Mouse (Mus musculus): Measurements from ENCODE around the gene Adora3. TPM values are rescaled to one million over a fixed set of nuclear protein-coding genes. Genes with fewer than 3 reads are reported as not detected.

Adora3 gene
- polyA plus RNA-seq, 1 experiment from 2014 or later, result 3.0 TPM

DNA sequence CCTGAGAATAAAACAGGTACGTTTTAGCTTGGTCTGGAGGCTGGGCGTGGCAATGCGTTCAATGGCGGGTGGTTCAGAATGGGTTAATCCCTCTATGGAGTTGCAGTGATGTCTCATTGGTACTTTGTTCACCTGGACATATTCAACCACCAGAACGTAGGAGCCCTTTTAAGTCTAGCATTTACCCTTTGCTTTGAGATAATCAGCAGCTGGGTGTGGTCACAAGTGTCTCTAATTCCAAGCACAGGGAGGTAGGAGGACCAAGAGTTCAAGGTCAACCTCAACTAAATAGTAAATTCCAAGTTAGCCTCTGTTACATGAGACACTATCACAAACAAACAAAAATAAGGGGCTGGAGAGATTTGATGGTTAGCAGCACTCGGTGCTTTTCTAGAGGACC is 58.1 kb downstream of the Adora3 start:
- DNase-seq (ENCODE audit: low spot score) (no peak), ATAC-seq (ENCODE audit: low read depth) (no peak)
- 86% methylated on average over 6 of the region's 6 CpGs for WGBS
- Histone ChIP-seq H3K27ac (replicated peaks; ENCODE audit: low read depth, low read length) (no peak overlapping the region), H3K4me2 (ENCODE audit: low read depth, low read length) (no peak overlapping the region), H3K4me3 (ENCODE audit: low read depth, low read length) (no peak overlapping the region), H3K27me3 (replicated peaks; ENCODE audit: control insufficient read depth, insufficient read depth, low read length) (no peaks in the 10 kb centered on the region), H3K4me1 (ENCODE audit: control insufficient read depth, insufficient read depth, low read length) (no peaks in the 10 kb centered on the region), H3K9me3 (ENCODE audit: control insufficient read depth, low read length) (no peaks in the 10 kb centered on the region), H3K9ac (ENCODE audit: low read depth, low read length) (no peak overlapping the region), H3K36me3 (ENCODE audit: control insufficient read depth, insufficient read depth, low read length) (no peaks in the 10 kb centered on the region)

- Histone ChIP-seq H3K27me3 (replicated peaks; ENCODE audit: control insufficient read depth, insufficient read depth, low read length) (no peaks in the 10 kb centered on the region), H3K27ac (replicated peaks; ENCODE audit: low read depth, low read length) (no peak overlapping the region), H3K4me3 (ENCODE audit: low read depth, low read length) (no peak overlapping the region), H3K36me3 (ENCODE audit: control insufficient read depth, insufficient read depth, low read length) (no peaks in the 10 kb centered on the region), H3K4me1 (ENCODE audit: control insufficient read depth, insufficient read depth, low read length) (no peaks in the 10 kb centered on the region), H3K4me2 (ENCODE audit: low read depth, low read length) (no peak overlapping the region), H3K9me3 (ENCODE audit: control insufficient read depth, low read length) (no peaks in the 10 kb centered on the region), H3K9ac (ENCODE audit: low read depth, low read length) (no peak overlapping the region)
- DNase-seq (ENCODE audit: low spot score) (no peak), ATAC-seq (ENCODE audit: low read depth) (no peak)
- 84% methylated on average over 7 of the region's 7 CpGs for WGBS
Measured at GRCm38 (mm10) chr3:105929821-105930220, 59.2 kb downstream of the Adora3 start.

DNA sequence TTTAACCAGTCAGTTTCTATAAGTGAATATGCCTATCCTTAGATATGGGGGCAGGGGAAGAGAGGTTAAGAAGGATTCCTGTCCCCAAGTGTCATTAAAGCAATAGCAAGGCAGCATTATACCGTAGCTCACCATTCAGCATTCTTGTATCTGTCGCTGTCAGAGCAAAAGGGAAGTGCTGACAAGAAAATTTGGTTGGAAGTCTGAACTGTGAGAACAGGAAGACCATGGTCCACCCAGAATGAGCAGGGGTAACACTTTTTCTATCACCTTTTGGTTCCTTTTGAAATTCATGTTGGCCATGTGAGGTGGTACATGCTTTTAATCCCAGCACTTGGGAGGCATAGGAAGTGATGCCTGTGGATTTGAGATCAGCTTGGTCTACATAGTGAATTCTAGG is 60.4 kb downstream of the Adora3 start:
- 80% methylated on average over 2 of the region's 2 CpGs for WGBS
- no peak overlapping the region for H3K4me3 ChIP-seq (ENCODE audit: low read depth, low read length)

GRCm38 (mm10) chr3:105932240-105933071 is 61.8 kb downstream of the Adora3 start, which contains the start of gene I830077J02Rik:
I830077J02Rik (minus strand) TSS chr3:105932664.
- no peaks in the 10 kb centered on the region for H3K27me3 ChIP-seq (replicated peaks; ENCODE audit: control insufficient read depth, insufficient read depth, low read length)

More for the DNA sequence above, 60.4 kb downstream of the Adora3 start:
- H3K36me3 ChIP-seq (ENCODE audit: control insufficient read depth, insufficient read depth, low read length), result no peaks in the 10 kb centered on the region
- no peaks in the 10 kb centered on the region for H3K9me3 ChIP-seq (ENCODE audit: control insufficient read depth, low read length)
- no peaks in the 10 kb centered on the region for H3K27me3 ChIP-seq (replicated peaks; ENCODE audit: control insufficient read depth, insufficient read depth, low read length)
- no peak overlapping the region for H3K9ac ChIP-seq (ENCODE audit: low read depth, low read length)
- H3K4me1 ChIP-seq (ENCODE audit: control insufficient read depth, insufficient read depth, low read length), result no peaks in the 10 kb centered on the region
- no peak overlapping the region for H3K27ac ChIP-seq (replicated peaks; ENCODE audit: low read depth, low read length)
- no peak for ATAC-seq (ENCODE audit: low read depth)
- no peak overlapping the region for H3K4me2 ChIP-seq (ENCODE audit: low read depth, low read length)
- no peak for DNase-seq (ENCODE audit: low spot score)

GRCm38 (mm10) chr3:105933926-105934325 is 63.3 kb downstream of the Adora3 start:
- no peak for DNase-seq (ENCODE audit: low spot score)
- no peak overlapping the region for H3K4me3 ChIP-seq (ENCODE audit: low read depth, low read length)
- H3K9me3 ChIP-seq (ENCODE audit: control insufficient read depth, low read length), result no peaks in the 10 kb centered on the region
- no peak overlapping the region for H3K9ac ChIP-seq (ENCODE audit: low read depth, low read length)
- H3K4me2 ChIP-seq (ENCODE audit: low read depth, low read length), result no peak overlapping the region
- H3K27ac ChIP-seq (replicated peaks; ENCODE audit: low read depth, low read length), result no peak overlapping the region
- H3K27me3 ChIP-seq (replicated peaks; ENCODE audit: control insufficient read depth, insufficient read depth, low read length), result no peaks in the 10 kb centered on the region
- ATAC-seq (ENCODE audit: low read depth), result no peak
- no peaks in the 10 kb centered on the region for H3K36me3 ChIP-seq (ENCODE audit: control insufficient read depth, insufficient read depth, low read length)
- 94% methylated on average over 6 of the region's 6 CpGs for WGBS
- H3K4me1 ChIP-seq (ENCODE audit: control insufficient read depth, insufficient read depth, low read length), result no peaks in the 10 kb centered on the region

More at GRCm38 (mm10) chr3:105932240-105933071, 61.8 kb downstream of the Adora3 start, which contains the start of gene I830077J02Rik:
- no peak for ATAC-seq (ENCODE audit: low read depth)
- Histone ChIP-seq H3K4me2 (ENCODE audit: low read depth, low read length) (no peak within 1 kb of the TSS), H3K4me1 (ENCODE audit: control insufficient read depth, insufficient read depth, low read length) (no peaks in the 10 kb centered on the region), H3K9ac (ENCODE audit: low read depth, low read length) (no peak within 1 kb of the TSS), H3K27ac (replicated peaks; ENCODE audit: low read depth, low read length) (no peak within 1 kb of the TSS), H3K4me3 (ENCODE audit: low read depth, low read length) (no peak within 1 kb of the TSS), H3K9me3 (ENCODE audit: control insufficient read depth, low read length) (no peaks in the 10 kb centered on the region), H3K36me3 (ENCODE audit: control insufficient read depth, insufficient read depth, low read length) (no peaks in the 10 kb centered on the region)
- no peak for DNase-seq (ENCODE audit: low spot score)
- WGBS, result 80% methylated on average over 8 of the region's 8 CpGs

DNA sequence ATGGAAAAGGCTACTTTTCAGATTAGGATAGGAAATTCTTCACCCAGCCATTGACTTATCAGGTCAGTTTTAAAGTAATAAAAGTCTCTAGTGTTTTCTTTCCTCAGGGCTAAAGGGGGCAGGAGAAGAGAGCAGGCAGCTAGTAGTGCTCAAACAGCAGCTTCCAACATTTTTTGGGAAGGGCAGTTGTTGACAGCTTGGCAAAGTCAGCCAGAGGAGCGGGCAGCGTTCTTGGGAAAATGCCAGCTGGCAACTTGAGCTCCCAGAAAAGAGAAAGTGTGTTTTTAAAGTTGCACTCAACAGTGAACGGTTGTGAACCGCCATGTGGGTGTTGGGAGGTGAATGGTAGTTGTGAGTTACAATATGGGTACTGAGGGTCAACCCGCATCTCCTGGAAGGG is 64.4 kb downstream of the Adora3 start:
- Histone ChIP-seq H3K36me3 (ENCODE audit: control insufficient read depth, insufficient read depth, low read length) (0 out of 2 replicates have a peak, but pooled peaks cover under 1% of the 10 kb centered on the region), H3K27ac (replicated peaks; ENCODE audit: low read depth, low read length) (no peak overlapping the region), H3K4me1 (ENCODE audit: control insufficient read depth, insufficient read depth, low read length) (no peaks in the 10 kb centered on the region), H3K4me2 (ENCODE audit: low read depth, low read length) (no peak overlapping the region), H3K27me3 (replicated peaks; ENCODE audit: control insufficient read depth, insufficient read depth, low read length) (no peaks in the 10 kb centered on the region), H3K9me3 (ENCODE audit: control insufficient read depth, low read length) (no peaks in the 10 kb centered on the region), H3K4me3 (ENCODE audit: low read depth, low read length) (no peak overlapping the region), H3K9ac (ENCODE audit: low read depth, low read length) (no peak overlapping the region)
- ATAC-seq (ENCODE audit: low read depth) (no peak), DNase-seq (ENCODE audit: low spot score) (peak; percentile 50)
- WGBS, result 74% methylated on average over 5 of the region's 5 CpGs

- H3K27ac ChIP-seq (replicated peaks; ENCODE audit: low read depth, low read length), result no peak overlapping the region
- no peaks in the 10 kb centered on the region for H3K27me3 ChIP-seq (replicated peaks; ENCODE audit: control insufficient read depth, insufficient read depth, low read length)
- peaks cover 11% of the 10 kb centered on the region for H3K36me3 ChIP-seq (ENCODE audit: control insufficient read depth, insufficient read depth, low read length)
- 83% methylated on average over 4 of the region's 4 CpGs for WGBS
- no peak overlapping the region for H3K9ac ChIP-seq (ENCODE audit: low read depth, low read length)
- ATAC-seq (ENCODE audit: low read depth), result no peak
- H3K9me3 ChIP-seq (ENCODE audit: control insufficient read depth, low read length), result no peaks in the 10 kb centered on the region
- H3K4me2 ChIP-seq (ENCODE audit: low read depth, low read length), result no peak overlapping the region
- H3K4me1 ChIP-seq (ENCODE audit: control insufficient read depth, insufficient read depth, low read length), result no peaks in the 10 kb centered on the region
- no peak for DNase-seq (ENCODE audit: low spot score)
- H3K4me3 ChIP-seq (ENCODE audit: low read depth, low read length), result no peak overlapping the region
Measured at GRCm38 (mm10) chr3:105936111-105936510, 65.5 kb downstream of the Adora3 start.

DNA sequence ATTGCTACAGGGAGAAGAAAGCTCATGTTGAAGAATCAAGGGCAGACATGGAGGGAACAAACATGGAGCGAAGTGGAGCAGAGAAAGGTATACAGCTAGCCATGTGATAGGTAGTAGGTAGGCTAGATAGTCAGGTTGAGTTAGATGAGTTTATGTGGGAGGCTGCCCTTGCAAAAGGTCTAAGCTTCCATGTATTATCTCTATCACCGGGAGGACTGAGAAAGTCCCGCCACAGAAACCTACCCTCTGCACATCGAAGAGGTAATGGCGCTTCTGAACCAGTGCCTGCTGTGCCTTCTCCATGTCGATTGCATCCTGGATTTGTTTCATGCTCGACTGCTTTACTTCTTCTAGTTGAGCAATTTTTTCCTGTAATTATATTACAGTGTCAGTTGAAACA is 80.7 kb downstream of the Adora3 start:
- Histone ChIP-seq H3K4me1 (ENCODE audit: control insufficient read depth, insufficient read depth, low read length) (no peaks in the 10 kb centered on the region), H3K27ac (replicated peaks; ENCODE audit: low read depth, low read length) (no peak overlapping the region), H3K4me3 (ENCODE audit: low read depth, low read length) (no peak overlapping the region), H3K9ac (ENCODE audit: low read depth, low read length) (no peak overlapping the region), H3K36me3 (ENCODE audit: control insufficient read depth, insufficient read depth, low read length) (peaks cover 86% of the 10 kb centered on the region), H3K27me3 (replicated peaks; ENCODE audit: control insufficient read depth, insufficient read depth, low read length) (no peaks in the 10 kb centered on the region), H3K4me2 (ENCODE audit: low read depth, low read length) (no peak overlapping the region), H3K9me3 (ENCODE audit: control insufficient read depth, low read length) (no peaks in the 10 kb centered on the region)
- DNase-seq (ENCODE audit: low spot score), result no peak
- ATAC-seq (ENCODE audit: low read depth), result no peak
- 91% methylated on average over 7 of the region's 7 CpGs for WGBS

- Histone ChIP-seq H3K36me3 (ENCODE audit: control insufficient read depth, insufficient read depth, low read length) (peaks cover 60% of the 10 kb centered on the region), H3K4me1 (ENCODE audit: control insufficient read depth, insufficient read depth, low read length) (peaks cover 16% of the 10 kb centered on the region), H3K9me3 (ENCODE audit: control insufficient read depth, low read length) (no peaks in the 10 kb centered on the region), H3K27me3 (replicated peaks; ENCODE audit: control insufficient read depth, insufficient read depth, low read length) (no peaks in the 10 kb centered on the region), H3K4me3 (ENCODE audit: low read depth, low read length) (no peak overlapping the region), H3K4me2 (ENCODE audit: low read depth, low read length) (no peak overlapping the region), H3K9ac (ENCODE audit: low read depth, low read length) (no peak overlapping the region), H3K27ac (replicated peaks; ENCODE audit: low read depth, low read length) (no peak overlapping the region)
- 94% methylated on average over 1 of the region's 1 CpGs for WGBS
- ATAC-seq (ENCODE audit: low read depth), result no peak
- DNase-seq (ENCODE audit: low spot score), result no peak
Measured at GRCm38 (mm10) chr3:105957235-105957634, 86.6 kb downstream of the Adora3 start.

Data from embryonic facial prominence, embryonic 14.5 days (tissue).